Mouse (Mus musculus) T-helper 17 cell (primary cell): ENCODE measurements around the gene Hnrnpul2.

Experiments used
- in situ Hi-C, 2 experiments: fragments of 300-600 bp; cut with MboI, MseI; formaldehyde crosslinking; loops; 1 replicate in 1 of 2; 2 replicates in 1 of 2; pipeline ENCODE4 v1.15.1; 2025; ENCODE audit warnings: high pct_unique_total_duplicates in 2 of 2

Gene Hnrnpul2

DNA sequence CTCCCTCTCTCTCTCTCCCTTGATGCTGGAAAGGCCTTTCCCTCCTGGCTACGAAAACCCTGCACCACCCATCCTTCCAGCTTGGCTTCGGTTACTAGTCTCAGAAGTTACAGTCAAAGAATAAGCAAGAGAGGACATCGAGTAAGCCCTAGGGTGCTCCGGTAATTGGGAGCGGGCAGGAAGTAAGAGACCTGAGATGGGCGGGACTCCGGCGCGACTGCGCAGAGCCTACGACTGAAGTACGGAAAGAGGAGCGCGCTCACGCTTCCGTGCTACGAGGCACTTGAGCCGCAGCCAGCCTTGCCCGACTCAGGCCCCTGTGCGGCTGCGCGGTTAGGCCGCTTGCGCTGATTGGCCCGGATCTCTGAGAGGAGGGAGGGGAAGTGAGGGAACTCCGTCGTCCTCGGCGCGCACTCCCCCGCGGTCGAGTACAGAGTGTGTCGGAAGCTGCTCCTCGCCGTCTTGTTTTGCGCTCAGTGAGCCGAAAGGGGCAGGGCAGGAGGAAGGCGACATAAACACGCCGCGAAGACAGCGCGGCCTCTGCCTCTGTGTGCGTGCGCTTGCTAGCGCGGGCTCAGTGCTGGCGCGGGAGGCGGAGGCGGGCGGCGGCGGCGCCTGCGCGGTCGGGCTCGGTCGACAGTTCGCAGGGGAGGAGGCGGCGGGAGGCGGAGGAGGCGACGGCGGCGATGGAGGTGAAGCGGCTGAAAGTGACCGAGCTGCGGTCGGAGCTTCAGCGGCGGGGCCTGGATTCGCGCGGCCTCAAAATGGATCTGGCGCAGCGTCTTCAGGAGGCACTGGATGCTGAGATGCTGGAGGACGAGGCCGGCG is at the start of gene Hnrnpul2:
Gene Hnrnpul2, plus strand, starts transcription at position 415 of the 828 bp plus-strand sequence.
- in situ Hi-C loops, result loop anchor here (5.0 to 10.0 kb wide), 2 partner anchors 77 to 1245 kb away; partner anchors contain the start of gene Ganab (in 2 of the 2)

DNA sequence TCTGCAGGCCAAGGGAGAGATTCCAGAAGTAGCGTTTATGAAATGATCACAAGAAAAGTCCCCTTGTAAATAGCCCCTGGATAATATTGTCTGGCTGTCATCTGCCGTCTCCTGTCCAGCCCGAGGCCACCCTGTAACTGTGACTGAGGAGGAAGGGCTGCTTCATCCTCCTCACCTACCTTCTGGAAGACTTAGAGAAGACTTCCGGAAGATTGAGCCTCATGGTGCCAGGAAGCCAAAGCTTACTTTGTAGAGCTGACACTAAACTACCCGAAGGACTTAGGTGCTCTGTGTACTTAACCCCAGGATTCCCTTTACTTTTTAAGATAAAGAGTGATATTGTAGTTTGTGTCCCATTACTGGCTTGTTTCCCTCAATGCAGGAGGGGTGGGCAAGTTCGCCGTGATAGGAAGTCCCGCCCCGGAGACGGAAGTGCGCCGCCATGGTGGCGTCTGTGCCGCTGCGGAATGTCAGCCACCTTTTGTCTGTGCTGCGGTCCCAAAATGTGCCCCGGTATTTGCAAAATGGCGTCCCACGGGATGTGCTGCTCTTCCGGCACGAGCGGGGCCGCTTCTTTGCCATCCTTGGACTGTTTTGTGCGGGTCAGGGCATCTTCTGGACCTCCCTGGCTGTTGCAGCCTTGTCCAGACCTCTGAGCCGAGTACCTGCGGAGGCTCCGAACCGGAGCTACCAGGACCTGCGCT is 49.1 kb upstream of the Hnrnpul2 start, which contains the start of gene Tmem223:
Gene Tmem223, plus strand, starts transcription at position 430 of the 704 bp plus-strand sequence.
- in situ Hi-C loops, result no loop called here

- in situ Hi-C loops, result no loop called here
These were observed 46.8 kb upstream of the Hnrnpul2 start for GRCm38 (mm10) chr19:8772996-8773395.

GRCm38 (mm10) chr19:8773409-8773808 is 46.4 kb upstream of the Hnrnpul2 start:
- in situ Hi-C loops, result no loop called here

DNA sequence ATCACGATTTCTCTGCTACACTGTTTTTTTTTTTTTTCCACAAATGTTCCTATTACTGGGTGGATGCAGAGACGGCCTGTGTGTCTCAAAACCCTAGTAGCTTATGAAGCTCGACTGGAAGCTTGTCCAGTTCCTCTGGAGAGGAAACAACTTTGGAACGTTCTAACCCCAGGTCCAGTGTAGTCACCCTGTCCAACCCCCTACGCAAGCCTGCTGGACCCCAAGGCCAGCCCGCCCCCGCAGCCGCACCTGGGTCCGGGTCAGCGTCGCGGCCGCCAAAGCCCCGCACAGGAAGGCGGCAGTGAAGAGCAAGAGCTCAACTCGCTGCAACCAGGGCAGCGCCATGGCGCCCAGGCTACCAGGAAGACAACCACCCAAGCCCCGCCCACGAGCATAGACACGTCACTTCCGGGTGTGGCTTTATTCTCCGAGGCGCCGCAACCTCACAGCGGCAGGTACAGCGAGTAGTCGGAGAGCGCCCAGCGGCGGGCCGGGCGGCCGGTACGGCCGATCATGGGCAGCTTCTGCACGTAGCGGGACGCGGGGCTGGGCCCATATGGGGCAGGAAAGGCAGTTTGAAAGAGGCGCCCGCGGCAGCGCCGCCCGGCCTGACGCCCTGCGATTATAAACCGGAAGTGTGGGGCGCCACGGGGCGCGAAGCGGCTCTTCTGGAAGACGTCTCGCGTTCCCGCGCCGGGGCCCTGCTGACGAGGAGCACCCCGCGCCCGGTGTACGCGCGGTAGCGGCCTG is 45.5 kb upstream of the Hnrnpul2 start, which contains the start of gene Tmem179b:
Gene Tmem179b, minus strand, starts transcription at position 382 of the 750 bp plus-strand sequence.
- in situ Hi-C loops, result no loop called here

- in situ Hi-C loops, result no loop called here
These were observed 44.8 kb upstream of the Hnrnpul2 start for GRCm38 (mm10) chr19:8774951-8775421.

- in situ Hi-C loops, result no loop called here
These were observed 33.6 kb upstream of the Hnrnpul2 start, which contains the start of gene Taf6l for GRCm38 (mm10) chr19:8786008-8786781. TSS of gene Taf6l (minus strand) at chr19:8786417.

- in situ Hi-C loops, result no loop called here
These were observed 31.3 kb upstream of the Hnrnpul2 start for GRCm38 (mm10) chr19:8788521-8788920.

GRCm38 (mm10) chr19:8789171-8789570 is 30.6 kb upstream of the Hnrnpul2 start:
- in situ Hi-C loops, result no loop called here

DNA sequence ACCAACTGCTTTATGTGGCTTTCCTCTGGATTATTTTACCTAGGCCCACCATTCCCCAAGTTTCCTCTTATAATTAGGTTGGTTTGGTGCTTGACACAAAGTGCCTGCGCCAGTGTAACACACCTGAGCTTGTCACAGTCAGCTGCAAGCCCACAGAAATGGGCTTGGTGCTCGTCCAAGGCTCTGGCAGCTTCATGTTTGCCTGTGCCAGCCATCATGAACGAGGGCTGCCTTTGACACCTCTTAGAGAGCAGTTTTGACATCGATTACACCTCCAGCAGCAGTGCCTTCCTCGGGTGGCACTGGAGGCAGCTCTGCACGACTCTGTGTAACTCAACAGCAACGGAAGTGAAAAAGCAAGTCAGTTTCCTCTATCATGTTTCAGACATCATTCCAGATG is 29.6 kb upstream of the Hnrnpul2 start:
- in situ Hi-C loops, result loop anchor here in 1 of 2 experiments (10.0 kb wide), 1 partner anchor 1195 kb away; the partner anchor contains the start of gene Fth1

DNA sequence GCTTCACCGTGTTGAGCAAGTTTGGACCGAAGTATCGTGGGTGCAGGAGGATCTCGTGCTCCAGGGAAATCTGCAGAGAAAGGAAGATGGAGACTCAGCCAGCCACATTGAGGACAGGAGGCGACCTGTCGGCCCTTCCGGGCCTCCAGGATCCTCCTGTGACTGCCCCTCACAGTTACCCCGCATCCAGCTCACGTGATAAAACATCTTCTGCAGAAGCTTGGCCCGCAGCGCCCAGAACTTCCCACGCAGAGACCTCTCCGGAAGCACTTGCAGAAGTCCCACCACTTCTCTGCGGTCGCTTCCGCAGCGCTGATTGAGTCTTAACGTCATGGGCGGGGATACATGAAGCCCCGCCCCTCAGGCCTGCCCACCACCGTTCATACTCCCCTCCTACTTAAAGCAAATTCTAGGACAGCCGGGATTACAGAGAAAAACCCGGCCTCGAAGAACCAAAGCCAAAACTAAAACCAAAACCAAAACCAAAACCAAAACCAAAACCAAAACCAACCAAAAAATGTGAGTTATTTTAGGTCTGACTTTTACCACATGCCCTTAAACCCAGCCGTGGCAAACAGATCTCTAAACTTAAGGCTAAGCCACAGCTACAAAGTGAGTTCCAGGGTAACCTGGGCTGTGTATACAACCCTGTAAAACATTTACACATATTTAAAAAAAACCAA is 21.4 kb upstream of the Hnrnpul2 start, which contains the start of gene Polr2g:
Gene Polr2g, minus strand, starts transcription at position 314 of the 683 bp plus-strand sequence.
- in situ Hi-C loops, result loop anchor here in 1 of 2 experiments (10.0 kb wide), 1 partner anchor 1186 kb away; the partner anchor contains the start of gene Fth1

- in situ Hi-C loops, result loop anchor here in 1 of 2 experiments (10.0 kb wide), 1 partner anchor 1186 kb away; the partner anchor contains the start of gene Fth1
These were observed 20.9 kb upstream of the Hnrnpul2 start for GRCm38 (mm10) chr19:8798947-8799315.

GRCm38 (mm10) chr19:8802130-8802821 is 17.5 kb upstream of the Hnrnpul2 start, which contains the start of gene Zbtb3:
TSS of gene Zbtb3 (plus strand) at chr19:8802555.
- in situ Hi-C loops, result loop anchor here in 1 of 2 experiments (10.0 kb wide), 1 partner anchor 1317 kb away; the partner anchor contains the start of gene Rtn3

DNA sequence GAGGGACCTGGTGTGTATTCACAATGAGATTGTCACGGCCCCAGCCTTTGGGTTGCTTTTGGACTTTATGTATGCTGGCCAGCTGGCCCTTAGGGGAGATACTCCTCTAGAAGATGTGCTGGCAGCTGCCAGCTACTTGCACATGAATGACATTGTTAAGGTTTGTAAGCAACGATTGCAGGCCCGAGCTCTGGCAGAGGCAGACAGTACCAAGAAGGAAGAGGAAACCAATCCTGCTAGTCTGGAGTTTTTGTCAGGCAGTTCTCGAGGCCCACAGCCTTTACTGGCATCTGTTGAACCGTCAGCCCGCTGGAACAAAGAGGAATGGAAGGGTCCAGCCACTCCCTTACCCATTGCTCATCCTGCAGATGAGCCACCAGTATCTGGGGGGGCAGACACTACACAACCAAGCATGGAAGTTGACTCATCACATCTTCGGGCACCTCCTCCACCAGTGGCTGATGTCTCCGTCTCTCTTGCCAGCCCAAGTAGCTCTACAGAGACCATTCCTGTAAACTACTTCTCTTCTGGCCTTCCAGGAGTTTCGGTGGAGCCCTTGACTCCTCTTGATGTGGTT is 16.5 kb upstream of the Hnrnpul2 start:
- in situ Hi-C loops, result loop anchor here in 1 of 2 experiments (10.0 kb wide), 1 partner anchor 1318 kb away; the partner anchor contains the start of gene Rtn3

GRCm38 (mm10) chr19:8803879-8804660 is 15.7 kb upstream of the Hnrnpul2 start:
- in situ Hi-C loops, result loop anchor here in 1 of 2 experiments (10.0 kb wide), 1 partner anchor 1319 kb away; the partner anchor contains the start of gene Rtn3

- in situ Hi-C loops, result loop anchor here in 1 of 2 experiments (10.0 kb wide), 1 partner anchor 1322 kb away; the partner anchor contains the start of gene Rtn3
These were observed 13.0 kb upstream of the Hnrnpul2 start for GRCm38 (mm10) chr19:8806810-8807209.

DNA sequence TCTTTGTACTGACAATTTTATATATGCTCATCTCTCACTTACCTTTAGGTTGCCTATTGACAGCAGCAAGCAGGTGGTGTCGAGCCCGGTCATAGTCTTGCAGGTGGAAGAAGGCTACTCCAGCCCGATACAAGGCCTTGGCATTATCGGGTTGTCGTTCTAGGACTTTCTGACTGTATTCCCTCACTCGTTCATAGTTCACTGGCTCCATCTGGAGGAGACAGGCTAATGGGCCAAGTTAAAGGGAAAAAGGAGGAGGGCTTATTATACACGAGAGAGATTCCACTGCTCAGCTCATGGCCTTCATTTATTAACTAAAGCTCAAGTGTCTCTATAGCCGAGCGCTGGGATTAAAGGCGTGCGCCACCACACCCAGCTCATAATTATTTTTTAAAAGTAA is 4.0 kb upstream of the Hnrnpul2 start:
- in situ Hi-C loops, result loop anchor here in 1 of 2 experiments (5.0 to 10.0 kb wide), 2 partner anchors 81 to 1241 kb away; partner anchors contain the start of gene Ganab
